Mouse (Mus musculus) hindbrain, embryonic 16.5 days (tissue): Measurements from ENCODE around the gene Heatr5a. TPM values are rescaled to one million over a fixed set of nuclear protein-coding genes. Genes with fewer than 3 reads are reported as not detected.

Experiments
- ATAC-seq: fragments of 200-750 bp; cut with Nextera tagmentation; 2 replicates; pipeline ENCODE4 v1.8.0; 2017; ENCODE audit warnings: moderate TSS enrichment, moderate library complexity
- H3K27ac ChIP-seq: fragments of 300-500 bp; sonication (generic); 2 replicates; pipeline ENCODE4 v1.5.1; 2014; ENCODE audit warnings: low read depth, mild to moderate bottlenecking, control low read depth, low read length, moderate library complexity
- H3K27me3 ChIP-seq: fragments of 300-500 bp; sonication (generic); replicated peaks from 2 replicates; pipeline ENCODE4 v1.6.1; 2014; ENCODE audit warnings: low read length; ENCODE audit not compliant: control insufficient read depth, insufficient read depth
- H3K36me3 ChIP-seq: fragments of 300-500 bp; sonication (generic); 2 replicates; pipeline ENCODE4 v1.6.1; 2014; ENCODE audit warnings: mild to moderate bottlenecking, low read length, moderate library complexity, mixed read lengths; ENCODE audit not compliant: control insufficient read depth, insufficient read depth
- H3K4me1 ChIP-seq: fragments of 300-500 bp; sonication (generic); 2 replicates; pipeline ENCODE4 v1.6.1; 2014; ENCODE audit warnings: low read depth, low read length; ENCODE audit not compliant: control insufficient read depth, insufficient read depth
- H3K4me2 ChIP-seq: fragments of 300-500 bp; sonication (generic); 2 replicates; pipeline ENCODE4 v1.6.1; 2014; ENCODE audit warnings: mild to moderate bottlenecking, low read length, control low read depth, moderate library complexity
- H3K4me3 ChIP-seq: fragments of 300-500 bp; sonication (generic); 2 replicates; pipeline ENCODE4 v1.5.1; 2014; ENCODE audit warnings: mild to moderate bottlenecking, low read length, control low read depth, moderate library complexity
- H3K9ac ChIP-seq: fragments of 300-500 bp; sonication (generic); 2 replicates; pipeline ENCODE4 v1.6.1; 2014; ENCODE audit warnings: low read depth, mild to moderate bottlenecking, control low read depth, low read length, moderate library complexity
- H3K9me3 ChIP-seq: fragments of 300-500 bp; sonication (generic); 2 replicates; pipeline ENCODE4 v1.6.1; 2014; ENCODE audit warnings: mild to moderate bottlenecking, low read length, moderate library complexity; ENCODE audit not compliant: control insufficient read depth
- WGBS: fragments of 180-500 bp; shearing (Covaris S2); extraction: QIAGEN DNeasy Blood & Tissue Kit; methylation state at CpG from one replicate; pipeline ENCODE4 v1.1.7; 2014; 5-methylcytosine and 5-hydroxymethylcytosine counted together
- polyA plus RNA-seq: library from polyadenylated mRNA; unstranded; fragments of >200 nt; fragmentation: Nextera tagmentation; extraction: Ambion mirVana; gene quantifications from 2 replicates; pipeline ENCODE4 v1.2.1, GENCODE M21; 2015

Gene Heatr5a
- polyA plus RNA-seq, result 5.0 and 5.9 TPM in 2 replicates

GRCm38 (mm10) chr12:51971070-51971664, at the start of gene Heatr5a:
Gene Heatr5a (minus strand): TSS chr12:51971321.
- H3K27me3 ChIP-seq, result no peaks in the 10 kb centered on the region
- under 1% methylated on average over 48 of the region's 53 CpGs for WGBS
- peak within 1 kb of the TSS; percentile 87 for H3K27ac ChIP-seq
- H3K36me3 ChIP-seq, result no peaks in the 10 kb centered on the region
- H3K9ac ChIP-seq, result peak within 1 kb of the TSS; percentile 94
- peak within 1 kb of the TSS; percentile 78 for H3K4me2 ChIP-seq
- peak; percentile 98 for ATAC-seq
- H3K4me1 ChIP-seq, result peaks cover 5% of the 10 kb centered on the region
- no peaks in the 10 kb centered on the region; the same call in 1 of the 2 replicates for H3K9me3 ChIP-seq
- peak within 1 kb of the TSS; percentile 99 for H3K4me3 ChIP-seq

DNA sequence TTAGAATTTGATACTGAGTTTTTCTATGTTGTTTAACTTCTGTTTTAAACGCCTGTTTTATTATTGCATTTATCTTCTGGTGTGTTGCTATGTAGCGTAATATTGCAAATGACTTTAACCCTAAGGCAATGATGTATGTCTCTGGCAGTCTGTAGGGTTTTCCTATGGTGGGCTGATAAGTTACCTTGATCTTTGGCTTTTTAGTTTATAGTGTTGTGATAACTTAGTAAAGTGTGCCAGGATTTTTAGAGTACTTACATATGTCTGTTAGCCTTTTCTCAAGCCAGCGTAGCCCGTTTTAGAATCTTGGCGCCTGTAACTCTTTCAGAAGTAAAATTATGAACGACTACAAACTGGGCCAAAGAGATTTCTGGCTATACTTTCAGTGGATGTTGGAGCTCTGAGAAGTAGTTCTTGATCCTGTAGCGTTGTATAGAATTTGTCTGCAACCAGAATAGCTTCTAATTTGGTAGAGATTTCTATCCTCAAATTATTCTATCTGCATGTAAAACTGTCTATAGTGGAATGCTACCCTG, 43.4 kb upstream of the Heatr5a start:
- Histone ChIP-seq H3K9me3 (no peaks in the 10 kb centered on the region), H3K4me1 (no peaks in the 10 kb centered on the region; the same call in 1 of the 2 replicates), H3K4me3 (no peak overlapping the region), H3K36me3 (no peaks in the 10 kb centered on the region), H3K27ac (no peak overlapping the region), H3K27me3 (no peaks in the 10 kb centered on the region), H3K4me2 (no peak overlapping the region), H3K9ac (no peak overlapping the region)
- WGBS, result 93% methylated on average over 7 of the region's 7 CpGs
- ATAC-seq, result no peak

GRCm38 (mm10) chr12:52014044-52014443, 42.9 kb upstream of the Heatr5a start:
- Histone ChIP-seq H3K27ac (no peak overlapping the region), H3K9me3 (no peaks in the 10 kb centered on the region), H3K4me1 (no peaks in the 10 kb centered on the region; the same call in 1 of the 2 replicates), H3K4me3 (no peak overlapping the region), H3K4me2 (no peak overlapping the region), H3K36me3 (no peaks in the 10 kb centered on the region), H3K9ac (no peak overlapping the region), H3K27me3 (no peaks in the 10 kb centered on the region)
- WGBS, result 90% methylated on average over 11 of the region's 11 CpGs
- no peak for ATAC-seq

GRCm38 (mm10) chr12:52013274-52013673, 42.2 kb upstream of the Heatr5a start:
- Histone ChIP-seq H3K9me3 (no peaks in the 10 kb centered on the region), H3K4me1 (no peaks in the 10 kb centered on the region; the same call in 1 of the 2 replicates), H3K27ac (no peak overlapping the region), H3K4me2 (no peak overlapping the region), H3K36me3 (no peaks in the 10 kb centered on the region), H3K4me3 (no peak overlapping the region), H3K9ac (no peak overlapping the region), H3K27me3 (no peaks in the 10 kb centered on the region)
- no peak for ATAC-seq
- WGBS, result 54% methylated on average over 9 of the region's 9 CpGs

GRCm38 (mm10) chr12:52012159-52012558, 41.0 kb upstream of the Heatr5a start:
- Histone ChIP-seq H3K9me3 (no peaks in the 10 kb centered on the region), H3K27ac (no peak overlapping the region), H3K4me1 (no peaks in the 10 kb centered on the region; the same call in 1 of the 2 replicates), H3K36me3 (no peaks in the 10 kb centered on the region), H3K27me3 (no peaks in the 10 kb centered on the region), H3K4me3 (no peak overlapping the region), H3K9ac (no peak overlapping the region), H3K4me2 (no peak overlapping the region)
- WGBS, result 80% methylated on average over 8 of the region's 8 CpGs
- ATAC-seq, result no peak

DNA sequence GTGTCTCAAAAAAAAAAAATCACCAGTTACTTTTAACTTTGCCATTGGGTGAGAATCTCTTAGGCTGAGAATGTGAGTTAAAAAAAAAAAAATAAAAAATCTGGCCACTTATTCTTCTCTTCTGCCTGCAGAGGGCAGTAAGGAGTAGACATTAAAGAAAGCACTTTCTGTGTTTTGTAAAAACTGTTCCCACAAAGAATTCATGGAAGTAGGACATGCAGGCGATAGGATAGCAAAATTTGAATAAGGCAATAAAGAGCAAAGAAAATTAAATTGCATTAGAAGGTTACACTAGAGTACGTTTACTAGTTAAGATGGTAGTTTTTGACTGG, 39.5 kb upstream of the Heatr5a start:
- Histone ChIP-seq H3K4me2 (peak overlapping the region; percentile 60), H3K9ac (no peak overlapping the region), H3K27me3 (no peaks in the 10 kb centered on the region), H3K36me3 (no peaks in the 10 kb centered on the region), H3K9me3 (no peaks in the 10 kb centered on the region), H3K4me3 (peak overlapping the region; percentile 40), H3K27ac (no peak overlapping the region), H3K4me1 (peaks cover 4% of the 10 kb centered on the region; the same call in 1 of the 2 replicates)
- ATAC-seq, result no peak
- WGBS, result 49% methylated on average over 2 of the region's 2 CpGs

GRCm38 (mm10) chr12:52009928-52010629, 39.0 kb upstream of the Heatr5a start:
- Histone ChIP-seq H3K9ac (peak overlapping the region; percentile 27), H3K9me3 (no peaks in the 10 kb centered on the region), H3K4me3 (peak overlapping the region; percentile 40), H3K36me3 (no peaks in the 10 kb centered on the region), H3K27me3 (no peaks in the 10 kb centered on the region), H3K4me2 (peak overlapping the region; percentile 60), H3K27ac (peak overlapping the region; percentile 29; the same call in 1 of the 2 replicates), H3K4me1 (peaks cover 7% of the 10 kb centered on the region; the same call in 1 of the 2 replicates)
- WGBS, result 35% methylated on average over 15 of the region's 15 CpGs
- no peak for ATAC-seq

DNA sequence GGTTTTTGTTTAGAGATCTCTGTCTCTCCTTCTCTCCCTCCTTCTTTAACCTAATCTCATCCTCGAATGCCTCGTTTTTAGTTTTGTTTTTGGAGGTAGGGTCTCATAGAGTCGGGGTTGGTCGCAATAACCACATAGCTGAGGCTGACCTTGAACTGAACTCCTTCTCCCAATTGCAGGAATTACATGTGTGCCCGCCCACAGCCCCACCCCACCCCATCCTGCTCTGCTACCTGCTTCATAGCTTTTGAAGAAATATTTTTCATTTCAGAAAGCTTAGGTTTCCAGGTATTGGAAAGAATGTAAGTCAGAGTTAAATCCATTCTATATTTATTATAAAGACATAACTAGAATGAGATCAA, 35.5 kb upstream of the Heatr5a start:
- peak; percentile 75 for ATAC-seq
- Histone ChIP-seq H3K4me3 (peak overlapping the region; percentile 86), H3K9ac (peak overlapping the region; percentile 53), H3K27ac (peak overlapping the region; percentile 84), H3K27me3 (no peaks in the 10 kb centered on the region), H3K4me1 (peaks cover 7% of the 10 kb centered on the region; the same call in 1 of the 2 replicates), H3K9me3 (no peaks in the 10 kb centered on the region), H3K36me3 (no peaks in the 10 kb centered on the region), H3K4me2 (peak overlapping the region; percentile 81)
- 47% methylated on average over 5 of the region's 5 CpGs for WGBS

DNA sequence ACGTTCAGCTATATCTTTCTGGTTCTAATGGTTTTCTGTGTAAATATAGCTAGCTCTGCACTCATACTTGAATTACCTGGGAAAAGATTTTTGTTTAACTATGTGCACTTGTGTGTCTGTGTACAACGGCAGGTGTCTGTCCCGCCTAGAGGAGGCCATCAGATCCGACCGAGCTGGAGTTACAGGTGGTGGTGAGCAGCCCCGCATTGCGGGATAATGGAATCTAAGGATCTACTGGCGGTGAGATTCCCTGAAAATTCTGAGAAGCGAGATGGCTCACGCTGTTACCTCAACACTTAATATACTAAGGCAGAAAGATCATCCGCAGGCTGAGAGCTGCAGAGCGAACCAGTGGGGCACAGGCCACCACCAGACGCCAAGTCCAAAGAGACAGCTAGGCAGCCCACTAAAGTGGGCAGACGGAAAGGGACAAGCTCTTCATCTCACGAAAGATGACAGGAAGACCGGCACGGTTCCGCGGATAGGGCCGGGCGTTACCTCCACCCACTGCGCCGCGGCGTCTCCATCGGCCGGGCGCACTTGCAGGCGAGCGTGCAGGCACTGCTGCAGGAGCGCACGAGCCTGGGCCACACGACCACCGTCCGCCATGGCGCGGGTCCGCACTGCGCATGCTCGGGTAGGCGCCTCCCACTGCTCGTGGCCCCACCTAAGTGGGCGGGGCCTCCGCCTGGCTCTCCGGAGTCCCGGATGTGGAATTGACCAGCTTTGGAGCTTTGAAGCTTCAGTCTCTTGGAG, 34.9 kb upstream of the Heatr5a start, which contains the start of gene Dtd2:
Gene Dtd2 (minus strand): TSS at position 625 of the 756 bp plus-strand sequence.
- Histone ChIP-seq H3K36me3 (no peaks in the 10 kb centered on the region), H3K27me3 (no peaks in the 10 kb centered on the region), H3K9me3 (no peaks in the 10 kb centered on the region), H3K27ac (peak within 1 kb of the TSS; percentile 84), H3K4me3 (peak within 1 kb of the TSS; percentile 86), H3K9ac (peak within 1 kb of the TSS; percentile 85), H3K4me2 (peak within 1 kb of the TSS; percentile 81), H3K4me1 (peaks cover 7% of the 10 kb centered on the region; the same call in 1 of the 2 replicates)
- peak; percentile 97 for ATAC-seq
- WGBS, result 2% methylated on average over 46 of the region's 46 CpGs
